Mouse (Mus musculus) layer of hippocampus, adult 2 months (tissue): ENCODE results near the gene Atp5g3. TPM values are rescaled to one million over a fixed set of nuclear protein-coding genes. Genes with fewer than 3 reads are reported as not detected.
"Not testable (repeated sequence)": the region's sequence is repeated elsewhere in the genome, so short reads cannot be mapped to it uniquely, and the experiment has no call there.

Experiments
- DNase-seq, 2 experiments: peaks; one replicate each; pipeline ENCODE4 v3.0.0; 2022; ENCODE audit warnings: low spot score in 2 of 2
- H3K27ac ChIP-seq: fragments of 200-600 bp; 2 replicates; pipeline ENCODE4 v1.8.1; 2022
- H3K4me3 ChIP-seq: fragments of 200-600 bp; 2 replicates; pipeline ENCODE4 v1.8.1; 2022; ENCODE audit warnings: mild to moderate bottlenecking
- CTCF ChIP-seq: fragments of 200-600 bp; conservative IDR thresholded peaks from 2 replicates; pipeline ENCODE4 v1.8.1; 2022; ENCODE audit warnings: antibody characterized with exemption, mild to moderate bottlenecking, moderate library complexity
- total RNA-seq, 2 experiments: library from RNA; stranded (reverse); gene quantifications; 2 replicates each; pipeline ENCODE4 v1.2.3; 2021

The Atp5g3 gene
- total RNA-seq, 2 experiments from 2014 or later = 485 to 508 TPM

GRCm38 (mm10) chr2:73925089-73925488, 14.0 kb upstream of the Atp5g3 start:
- peak; percentile 80 for TF ChIP-seq CTCF
- H3K4me3 ChIP-seq = no peak overlapping the region
- DNase-seq = peak; percentile 86 to 88

GRCm38 (mm10) chr2:73919642-73920041, 8.5 kb upstream of the Atp5g3 start:
- Histone ChIP-seq H3K4me3 (no peak overlapping the region), H3K27ac (no peak overlapping the region)
- DNase-seq = peak; percentile 63 to 75
- no peak for TF ChIP-seq CTCF

More at GRCm38 (mm10) chr2:73925089-73925488, 14.0 kb upstream of the Atp5g3 start:
- H3K27ac ChIP-seq = no peak overlapping the region

- Histone ChIP-seq H3K4me3 (no peak overlapping the region), H3K27ac (no peak overlapping the region)
- no peak for DNase-seq
- TF ChIP-seq CTCF = no peak
Observed at GRCm38 (mm10) chr2:73912264-73912663, 1.1 kb upstream of the Atp5g3 start.

DNA sequence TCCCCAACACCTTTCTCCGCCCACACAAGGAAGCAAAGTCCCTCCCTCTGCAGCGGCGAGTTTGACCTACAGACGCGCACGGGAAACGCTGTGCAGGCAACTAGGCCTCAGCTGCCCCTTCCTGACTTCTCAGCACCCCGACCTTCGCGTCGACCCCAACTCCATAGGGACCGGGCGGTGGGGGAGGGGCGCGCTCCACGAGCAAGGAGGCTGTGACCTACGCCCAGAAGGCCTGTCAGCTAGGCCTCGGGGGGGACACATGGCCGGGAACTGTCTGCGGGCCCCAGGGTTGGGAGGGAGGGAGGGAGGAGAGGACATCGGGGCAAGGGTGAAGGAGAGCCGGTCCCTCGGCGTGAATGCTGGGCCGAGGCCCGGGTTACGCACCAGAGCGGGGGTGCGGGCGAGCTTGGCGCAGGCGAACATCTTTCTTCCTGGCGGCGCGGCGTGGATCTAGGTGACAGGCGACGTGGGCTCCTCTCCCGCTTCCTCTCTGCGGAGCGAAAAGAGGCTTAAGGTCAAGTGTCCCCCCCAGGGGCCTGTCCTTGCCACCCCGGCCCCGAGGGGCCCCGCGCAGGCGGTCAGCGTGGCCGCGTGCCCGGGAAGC, 453 bp downstream of the Atp5g3 start:
- Histone ChIP-seq H3K4me3 (peak overlapping the region; percentile 77), H3K27ac (peak overlapping the region; percentile 100)
- TF ChIP-seq CTCF = no peak
- DNase-seq = peak; percentile 10 to 33

DNA sequence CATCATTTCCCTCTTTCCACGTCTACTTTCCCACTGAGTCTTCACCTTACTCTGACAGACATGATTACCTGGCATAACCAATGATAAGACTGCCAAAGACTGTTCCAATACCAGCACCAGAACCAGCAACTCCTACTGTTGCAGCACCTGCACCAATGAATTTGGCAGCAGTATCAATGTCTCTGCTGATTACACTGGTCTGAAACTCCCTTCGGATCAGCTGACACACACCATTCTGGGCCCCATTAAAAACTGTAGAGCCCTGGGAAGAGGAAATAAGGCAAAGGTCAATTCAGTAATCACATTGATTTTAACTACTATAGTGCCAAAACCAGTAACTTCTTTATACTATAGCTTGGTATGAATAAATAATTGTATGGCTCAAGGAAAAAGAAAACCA, 2.0 kb downstream of the Atp5g3 start:
- no peak for DNase-seq
- no peak for TF ChIP-seq CTCF
- H3K4me3 ChIP-seq = no peak overlapping the region
- H3K27ac ChIP-seq = no peak overlapping the region

GRCm38 (mm10) chr2:73904679-73905078, 6.4 kb downstream of the Atp5g3 start:
- DNase-seq, H3K27ac ChIP-seq, H3K4me3 ChIP-seq: not testable (repeated sequence)

DNA sequence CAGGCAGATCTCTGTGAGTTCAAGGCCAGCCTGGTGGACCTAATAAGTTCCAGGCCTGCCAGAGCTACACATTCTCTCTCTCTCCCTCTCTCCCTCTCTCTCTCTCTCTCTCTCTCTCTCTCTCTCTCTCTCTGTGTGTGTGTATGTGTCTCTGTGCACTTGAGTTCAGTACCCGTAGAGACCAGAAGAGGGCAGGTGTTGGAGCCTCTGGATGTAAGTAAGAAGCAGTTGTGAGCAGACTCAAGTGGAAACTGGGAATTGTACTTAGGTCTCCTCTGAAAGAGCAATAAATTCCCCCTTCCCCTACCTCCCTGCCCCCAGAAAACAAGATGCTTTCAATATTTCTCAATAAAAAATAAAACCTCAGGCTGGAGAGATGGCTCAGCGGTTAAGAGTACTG, 7.6 kb downstream of the Atp5g3 start:
- 0 out of 2 replicates have a peak, but pooled peaks have one; percentile 15 for TF ChIP-seq CTCF
- H3K4me3 ChIP-seq = no peak overlapping the region
- no peak overlapping the region for H3K27ac ChIP-seq
- DNase-seq = no peak

GRCm38 (mm10) chr2:73902328-73902727, 8.8 kb downstream of the Atp5g3 start:
- DNase-seq, H3K27ac ChIP-seq, H3K4me3 ChIP-seq: not testable (repeated sequence)

DNA sequence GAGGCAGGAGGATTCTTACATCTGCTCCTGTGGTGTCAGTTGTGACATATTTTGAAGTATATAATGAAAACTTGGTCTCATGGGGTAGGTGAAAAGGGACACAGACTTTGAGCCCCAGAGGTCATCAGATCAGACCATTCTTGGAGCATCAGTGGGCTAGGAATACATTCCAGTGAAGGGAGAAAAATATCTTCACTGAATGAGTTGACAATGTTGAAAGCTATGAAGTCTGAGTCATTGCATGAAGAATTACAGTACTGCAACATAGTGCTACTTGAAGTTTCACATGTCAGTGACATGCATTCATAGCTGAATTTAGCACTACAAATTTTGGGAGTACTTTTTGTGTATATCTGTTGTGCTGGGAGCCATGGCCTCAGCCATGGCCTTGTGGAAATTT, 10.0 kb downstream of the Atp5g3 start:
- DNase-seq = no peak
- no peak for TF ChIP-seq CTCF
- no peak overlapping the region for H3K27ac ChIP-seq
- H3K4me3 ChIP-seq = no peak overlapping the region

DNA sequence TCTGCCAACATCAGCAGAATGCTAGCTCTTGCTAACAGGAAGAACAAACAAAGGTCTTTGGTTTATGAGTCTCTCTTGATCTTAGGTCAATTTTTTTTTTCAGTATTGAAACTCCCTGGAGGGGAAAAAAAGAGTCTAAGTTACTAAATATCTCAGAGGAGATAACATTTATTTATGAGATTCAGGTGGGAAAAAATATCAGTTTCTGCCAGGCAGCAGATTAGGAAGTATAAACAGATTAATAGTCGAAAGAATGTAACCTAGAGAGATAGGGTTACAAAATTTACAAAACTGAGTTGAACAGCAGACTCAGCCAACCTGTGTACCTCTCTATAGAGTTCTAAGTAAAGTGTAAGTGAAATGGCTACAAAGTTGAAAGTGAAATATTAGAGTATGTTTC, 10.8 kb downstream of the Atp5g3 start:
- no peak overlapping the region for H3K4me3 ChIP-seq
- TF ChIP-seq CTCF = no peak
- no peak overlapping the region for H3K27ac ChIP-seq
- no peak for DNase-seq

DNA sequence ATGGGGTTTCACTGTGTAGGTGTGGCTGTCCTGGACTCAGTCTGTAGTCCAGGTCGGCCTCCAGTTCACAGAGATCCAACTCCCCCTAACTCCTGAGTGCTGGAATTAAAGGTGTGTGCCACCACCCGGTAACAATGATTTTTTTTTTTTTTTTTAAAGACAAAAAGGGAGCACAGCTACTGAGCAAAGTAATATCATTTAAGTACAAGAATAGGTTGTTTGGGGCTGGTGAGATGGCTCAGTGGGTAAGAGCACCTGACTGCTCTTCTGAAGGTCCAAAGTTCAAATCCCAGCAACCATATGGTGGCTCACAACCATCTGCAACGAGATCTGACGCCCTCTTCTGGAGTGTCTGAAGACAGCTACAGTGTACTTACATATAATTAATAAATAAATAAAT, 14.2 kb downstream of the Atp5g3 start:
- H3K27ac ChIP-seq, H3K4me3 ChIP-seq, DNase-seq: not testable (repeated sequence)

GRCm38 (mm10) chr2:73893473-73894270, 17.5 kb downstream of the Atp5g3 start:
- DNase-seq = peak; percentile 3 to 21
- Histone ChIP-seq H3K27ac (peak overlapping the region; percentile 97), H3K4me3 (peak overlapping the region; percentile 87)
- no peak for TF ChIP-seq CTCF

DNA sequence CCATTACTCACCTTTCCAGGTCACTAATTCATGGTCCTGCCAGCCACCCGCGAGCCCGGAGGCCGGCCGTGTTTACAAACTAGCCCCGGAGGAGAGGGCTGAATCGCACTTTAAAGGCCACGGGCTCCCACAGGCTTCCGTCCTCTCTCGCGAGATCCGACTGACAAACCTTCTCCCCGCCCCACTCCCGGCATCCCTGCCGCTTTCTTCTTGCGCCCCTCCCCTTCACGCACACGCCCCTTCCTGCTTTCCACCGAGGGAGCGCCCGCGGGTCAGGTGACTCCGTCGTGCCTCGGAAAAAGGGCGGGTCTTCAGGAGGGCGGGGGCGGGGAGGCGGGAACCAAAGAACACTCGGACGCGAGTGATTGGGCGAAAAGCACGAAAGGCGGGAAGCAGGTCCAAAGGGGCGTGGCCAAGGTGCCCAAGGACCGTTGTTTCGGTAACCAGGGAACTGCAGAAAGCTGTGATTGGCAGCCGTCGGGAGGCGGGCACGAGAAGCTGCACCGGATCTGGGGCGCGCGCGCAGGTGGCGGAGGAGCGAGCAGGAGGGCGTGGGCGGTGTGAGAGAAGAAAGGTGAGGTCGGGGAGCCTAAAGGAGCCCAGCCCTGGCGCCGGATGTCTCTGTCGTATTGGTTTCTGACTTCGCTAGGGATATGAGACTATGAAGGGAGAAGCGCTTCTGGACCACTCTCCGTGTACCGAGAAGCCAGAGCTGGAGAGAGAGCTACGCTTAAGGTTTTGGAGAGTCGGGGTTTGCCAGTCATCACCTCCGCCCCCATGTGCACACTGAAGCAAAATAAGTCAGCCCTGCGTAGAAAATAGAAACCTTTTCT, 18.4 kb downstream of the Atp5g3 start, which contains the start of gene Atf2:
TSS of gene Atf2 (minus strand) at position 176 of the 833 bp plus-strand sequence.
- Histone ChIP-seq H3K4me3 (peak within 1 kb of the TSS; percentile 95), H3K27ac (peak within 1 kb of the TSS; percentile 97)
- peak; percentile 98 to 99 for DNase-seq
- TF ChIP-seq CTCF = no peak
